Mouse (Mus musculus) neural tube, embryonic 11.5 days (tissue): ENCODE results near the gene Nit1. TPM values are rescaled to one million over a fixed set of nuclear protein-coding genes. Genes with fewer than 3 reads are reported as not detected.
"Not testable (repeated sequence)": the region's sequence is repeated elsewhere in the genome, so short reads cannot be mapped to it uniquely, and the experiment has no call there.

Experiments
- ATAC-seq: fragments of 200-750 bp; cut with Nextera tagmentation; 2 replicates; pipeline ENCODE4 v1.8.0; 2017; ENCODE audit warnings: moderate number of reproducible peaks, mild to moderate bottlenecking, moderate TSS enrichment, moderate library complexity; ENCODE audit not compliant: insufficient read depth, low FRiP score, low TSS enrichment
- DNase-seq: peaks from one replicate; pipeline ENCODE4 v3.0.0-alpha.2; 2015; ENCODE audit warnings: low spot score
- H3K27ac ChIP-seq: fragments of 300-500 bp; sonication (generic); 2 replicates; pipeline ENCODE4 v1.5.1; 2014; ENCODE audit warnings: low read depth, mild to moderate bottlenecking, low read length
- H3K27me3 ChIP-seq: fragments of 300-500 bp; sonication (generic); 2 replicates; pipeline ENCODE4 v1.6.1; 2014; ENCODE audit warnings: mild to moderate bottlenecking, low read length, mixed read lengths; ENCODE audit not compliant: control insufficient read depth, insufficient read depth
- H3K36me3 ChIP-seq: fragments of 300-500 bp; sonication (generic); 2 replicates; pipeline ENCODE4 v1.6.1; 2014; ENCODE audit warnings: mild to moderate bottlenecking, low read length, moderate library complexity, mixed read lengths; ENCODE audit not compliant: control insufficient read depth, insufficient read depth
- H3K4me1 ChIP-seq: fragments of 300-500 bp; sonication (generic); 2 replicates; pipeline ENCODE4 v1.6.1; 2014; ENCODE audit warnings: low read length, mixed read lengths; ENCODE audit not compliant: control insufficient read depth, insufficient read depth
- H3K4me2 ChIP-seq: fragments of 300-500 bp; sonication (generic); 2 replicates; pipeline ENCODE4 v1.6.1; 2014; ENCODE audit warnings: low read depth, mild to moderate bottlenecking, moderate library complexity
- H3K4me3 ChIP-seq: fragments of 300-500 bp; sonication (generic); 2 replicates; pipeline ENCODE4 v1.5.1; 2014; ENCODE audit warnings: low read depth, low read length
- H3K9ac ChIP-seq: fragments of 300-500 bp; sonication (generic); 2 replicates; pipeline ENCODE4 v1.6.1; 2014; ENCODE audit warnings: mild to moderate bottlenecking, low read length
- H3K9me3 ChIP-seq: fragments of 300-500 bp; sonication (generic); 2 replicates; pipeline ENCODE4 v1.6.1; 2016; ENCODE audit warnings: low read length; ENCODE audit not compliant: control insufficient read depth
- WGBS: fragments of 180-500 bp; shearing (Covaris S2); extraction: QIAGEN DNeasy Blood & Tissue Kit; methylation state at CpG from one replicate; pipeline ENCODE4 v1.1.7; 2014; 5-methylcytosine and 5-hydroxymethylcytosine counted together
- polyA plus RNA-seq: library from polyadenylated mRNA; unstranded; fragments of >200 nt; fragmentation: Nextera tagmentation; extraction: Ambion mirVana; gene quantifications from 2 replicates; pipeline ENCODE4 v1.2.1, GENCODE M21; 2014

Nit1 gene
- polyA plus RNA-seq, 1 experiment from 2014 or later = 30.7 TPM

DNA sequence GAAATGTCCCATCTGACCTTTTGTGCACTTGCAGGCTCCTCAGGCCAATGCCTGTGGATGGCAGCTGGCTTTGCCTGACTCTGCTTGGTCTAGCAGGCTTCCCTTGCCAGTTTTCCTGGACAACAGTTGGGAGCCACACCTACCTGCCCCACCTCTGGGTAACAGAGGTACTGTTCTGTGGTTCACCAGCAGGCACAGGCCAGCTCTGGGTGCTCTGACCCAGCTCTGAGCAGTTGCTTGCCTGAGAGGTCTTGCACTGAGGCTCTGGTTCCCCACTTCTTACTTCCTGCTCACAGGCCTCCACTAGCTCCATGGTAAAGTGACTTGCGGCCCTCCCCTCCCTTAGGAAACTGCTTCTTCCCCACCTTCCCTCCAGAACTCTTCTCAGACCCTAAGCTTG lies 23.4 kb downstream of the Nit1 start:
- ATAC-seq (peak; percentile 41; the same call in 1 of the 2 replicates), DNase-seq (no peak)
- Histone ChIP-seq H3K9me3 (no peaks in the 10 kb centered on the region), H3K9ac (no peak overlapping the region), H3K36me3 (no peaks in the 10 kb centered on the region), H3K4me1 (no peaks in the 10 kb centered on the region), H3K27me3 (no peaks in the 10 kb centered on the region), H3K4me2 (no peak overlapping the region), H3K4me3 (no peak overlapping the region), H3K27ac (no peak overlapping the region)
- 91% methylated on average over 1 of the region's 1 CpGs for WGBS

DNA sequence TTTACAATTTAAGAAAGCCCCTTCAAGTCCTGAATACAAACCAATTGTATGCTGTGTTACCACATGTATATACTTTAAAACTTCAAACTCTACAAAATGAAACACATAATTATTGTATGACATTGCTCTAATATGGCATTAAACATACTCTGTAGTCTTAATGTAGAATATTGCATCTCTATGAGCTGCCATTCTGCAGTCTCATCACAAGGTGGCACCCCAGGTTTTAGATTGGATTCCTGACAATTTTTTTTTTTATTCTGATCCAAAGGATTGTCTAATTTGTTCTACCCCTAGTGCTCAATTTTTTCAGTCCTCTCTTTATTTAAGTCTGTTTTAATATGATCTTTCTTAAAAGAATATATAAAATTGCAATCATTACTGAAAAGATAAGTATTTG lies 24.0 kb downstream of the Nit1 start:
- no peaks in the 10 kb centered on the region for H3K36me3 ChIP-seq
- no peak overlapping the region for H3K27ac ChIP-seq
- no peak overlapping the region for H3K9ac ChIP-seq
- H3K4me3 ChIP-seq = no peak overlapping the region
- no peaks in the 10 kb centered on the region for H3K4me1 ChIP-seq
- ATAC-seq (no peak), DNase-seq (peak; percentile 18)
- no peaks in the 10 kb centered on the region for H3K9me3 ChIP-seq
- H3K27me3 ChIP-seq = no peaks in the 10 kb centered on the region
- no peak overlapping the region for H3K4me2 ChIP-seq

DNA sequence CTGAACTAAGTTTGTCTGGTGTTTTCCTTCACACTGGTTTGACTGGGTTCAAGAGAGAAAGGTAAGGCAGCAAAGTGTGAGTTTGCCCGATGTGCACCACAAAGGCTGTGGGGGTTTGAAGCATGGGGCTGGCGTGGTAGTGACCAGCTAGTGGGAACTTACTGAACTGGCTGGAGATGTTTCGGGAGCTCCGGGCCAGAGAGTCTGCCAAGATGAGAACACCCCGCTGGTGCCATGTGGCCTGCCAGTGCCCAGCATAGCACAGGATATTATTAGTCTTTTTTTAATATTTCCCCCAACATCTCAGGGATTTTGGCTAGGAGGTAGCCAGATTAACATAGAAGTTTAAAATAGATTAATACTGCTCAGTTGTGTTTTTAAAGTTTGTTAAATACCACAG lies 25.3 kb downstream of the Nit1 start:
- WGBS = 15% methylated on average over 5 of the region's 5 CpGs
- DNase-seq = no peak

DNA sequence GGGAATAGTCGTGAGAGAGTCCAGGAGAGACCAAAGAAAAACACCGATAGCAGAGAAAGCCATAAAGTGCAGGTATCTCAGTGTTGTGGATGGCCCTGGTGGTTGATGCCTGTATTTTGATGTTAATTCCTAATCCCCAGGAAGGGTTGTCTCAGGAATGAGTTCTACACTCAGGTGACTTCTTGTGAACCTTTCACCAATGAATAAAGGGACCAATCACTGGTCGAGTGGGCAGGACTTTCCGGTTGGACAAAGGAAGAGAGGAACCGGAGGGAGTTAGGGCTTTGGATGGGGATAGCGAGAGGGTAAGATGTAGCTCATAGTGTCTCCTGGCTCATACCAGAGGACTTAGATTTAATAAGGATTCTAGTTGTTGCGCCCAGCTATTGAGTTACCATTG lies 25.7 kb downstream of the Nit1 start:
- Histone ChIP-seq H3K27me3 (no peaks in the 10 kb centered on the region), H3K4me2 (no peak overlapping the region), H3K36me3 (no peaks in the 10 kb centered on the region), H3K4me1 (no peaks in the 10 kb centered on the region), H3K27ac (no peak overlapping the region), H3K9ac (no peak overlapping the region), H3K4me3 (no peak overlapping the region), H3K9me3 (no peaks in the 10 kb centered on the region)
- WGBS = 13% methylated on average over 7 of the region's 7 CpGs
- ATAC-seq (no peak), DNase-seq (no peak)

More for the DNA sequence above, 25.3 kb downstream of the Nit1 start:
- H3K4me1 ChIP-seq = no peaks in the 10 kb centered on the region
- no peak overlapping the region for H3K4me3 ChIP-seq
- no peaks in the 10 kb centered on the region for H3K9me3 ChIP-seq
- no peak overlapping the region for H3K9ac ChIP-seq
- no peaks in the 10 kb centered on the region for H3K27me3 ChIP-seq
- H3K4me2 ChIP-seq = no peak overlapping the region
- ATAC-seq = no peak
- no peak overlapping the region for H3K27ac ChIP-seq
- no peaks in the 10 kb centered on the region for H3K36me3 ChIP-seq

DNA sequence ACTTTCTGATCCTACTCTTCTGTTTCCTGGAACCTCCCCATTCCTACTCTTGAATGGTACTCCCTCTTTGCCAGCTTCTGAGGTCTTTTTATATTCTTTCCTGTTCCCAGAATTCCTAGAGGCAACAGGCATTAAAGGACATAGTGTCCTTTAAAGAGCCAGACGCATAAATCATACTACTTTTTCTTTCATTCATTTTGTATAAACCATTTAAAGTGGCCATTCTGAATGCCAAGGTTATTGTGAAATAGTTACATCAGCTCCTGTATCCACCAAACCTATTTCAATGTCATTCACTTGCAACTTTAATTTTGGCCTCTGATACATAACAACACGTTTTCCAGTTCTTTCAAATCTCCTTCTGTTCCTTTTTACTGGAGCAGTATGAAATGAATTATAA lies 36.1 kb downstream of the Nit1 start:
- 83% methylated on average over 2 of the region's 2 CpGs for WGBS
- ATAC-seq (no peak), DNase-seq (no peak)
- H3K4me3 ChIP-seq = no peak overlapping the region
- no peak overlapping the region for H3K27ac ChIP-seq
- H3K36me3 ChIP-seq = no peaks in the 10 kb centered on the region
- H3K4me2 ChIP-seq = no peak overlapping the region
- no peaks in the 10 kb centered on the region for H3K4me1 ChIP-seq
- no peaks in the 10 kb centered on the region for H3K27me3 ChIP-seq
- no peaks in the 10 kb centered on the region for H3K9me3 ChIP-seq
- H3K9ac ChIP-seq = no peak overlapping the region

DNA sequence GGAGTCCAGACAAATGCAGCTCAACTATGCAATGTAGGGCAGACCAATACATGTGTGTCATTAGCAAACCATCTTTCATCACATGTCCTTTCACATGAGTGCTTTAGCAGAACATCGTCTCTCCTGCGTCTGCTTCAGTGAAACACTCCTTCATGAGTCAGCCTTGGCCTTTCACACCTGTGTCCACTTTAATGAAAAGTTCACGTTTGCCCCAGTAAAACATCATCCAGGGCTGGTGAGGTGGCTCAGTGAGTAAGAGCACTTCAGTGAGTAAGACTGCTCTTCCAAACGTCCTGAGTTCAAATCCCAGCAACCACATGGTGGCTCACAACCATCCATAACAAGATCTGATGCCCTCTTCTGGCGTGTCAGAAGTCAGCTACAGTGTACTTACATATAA lies 39.3 kb downstream of the Nit1 start:
- not testable (repeated sequence) for H3K36me3 ChIP-seq, H3K27me3 ChIP-seq, ATAC-seq, H3K27ac ChIP-seq, DNase-seq, H3K4me3 ChIP-seq, H3K9me3 ChIP-seq, H3K4me2 ChIP-seq, H3K4me1 ChIP-seq, H3K9ac ChIP-seq
- 73% methylated on average over 5 of the region's 5 CpGs for WGBS

DNA sequence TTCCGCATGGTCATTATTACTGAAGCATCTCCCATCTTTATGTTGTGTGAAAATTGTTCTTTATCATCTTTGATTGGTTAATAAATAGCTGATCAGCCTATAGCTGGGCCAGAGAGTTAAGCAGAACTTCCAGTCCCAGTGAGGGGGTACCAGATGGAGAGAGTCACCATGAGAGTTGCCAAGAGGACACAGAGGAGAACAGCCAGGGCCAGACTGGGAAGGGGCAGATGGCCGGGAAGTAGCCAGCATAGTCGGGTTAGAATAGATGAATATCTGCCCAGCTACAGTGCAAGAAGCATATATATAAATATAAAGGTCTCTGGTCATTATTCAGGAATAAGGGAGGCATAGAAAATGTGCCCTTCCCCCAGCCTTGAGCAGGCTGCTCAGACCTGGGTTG lies 47.2 kb downstream of the Nit1 start:
- DNase-seq = no peak

DNA sequence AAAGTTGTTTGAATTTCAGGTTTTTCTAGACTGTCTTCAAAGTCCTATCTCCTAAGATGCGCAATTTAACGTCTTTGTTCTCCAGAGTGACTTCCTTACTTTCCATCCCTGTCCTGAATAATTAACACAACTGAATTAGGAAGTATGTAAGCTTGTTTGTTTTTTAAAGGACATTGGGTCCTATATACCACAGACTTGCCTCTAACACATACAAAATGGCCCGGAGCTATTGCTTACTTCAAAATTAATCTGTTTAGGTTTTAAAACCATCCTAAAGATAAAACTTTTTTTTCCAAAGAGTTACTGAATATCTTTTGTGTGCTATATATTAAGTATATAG lies 50.4 kb downstream of the Nit1 start:
- ATAC-seq = 0 out of 2 replicates have a peak, but pooled peaks have one; percentile 7
- Histone ChIP-seq H3K4me3 (peak overlapping the region; percentile 50), H3K4me1 (peaks cover 6% of the 10 kb centered on the region), H3K27me3 (no peaks in the 10 kb centered on the region), H3K4me2 (peak overlapping the region; percentile 39), H3K9ac (peak overlapping the region; percentile 69), H3K27ac (peak overlapping the region; percentile 60), H3K36me3 (no peaks in the 10 kb centered on the region), H3K9me3 (no peaks in the 10 kb centered on the region)
- 23% methylated on average over 3 of the region's 3 CpGs for WGBS
- DNase-seq = no peak

More for the DNA sequence above, 47.2 kb downstream of the Nit1 start:
- WGBS = 65% methylated on average over 3 of the region's 3 CpGs
- no peak for ATAC-seq
- H3K9me3 ChIP-seq = no peaks in the 10 kb centered on the region
- H3K4me3 ChIP-seq = no peak overlapping the region
- no peak overlapping the region for H3K27ac ChIP-seq
- H3K36me3 ChIP-seq = no peaks in the 10 kb centered on the region
- no peak overlapping the region for H3K9ac ChIP-seq
- peaks cover 6% of the 10 kb centered on the region for H3K4me1 ChIP-seq
- H3K27me3 ChIP-seq = no peaks in the 10 kb centered on the region
- no peak overlapping the region for H3K4me2 ChIP-seq

DNA sequence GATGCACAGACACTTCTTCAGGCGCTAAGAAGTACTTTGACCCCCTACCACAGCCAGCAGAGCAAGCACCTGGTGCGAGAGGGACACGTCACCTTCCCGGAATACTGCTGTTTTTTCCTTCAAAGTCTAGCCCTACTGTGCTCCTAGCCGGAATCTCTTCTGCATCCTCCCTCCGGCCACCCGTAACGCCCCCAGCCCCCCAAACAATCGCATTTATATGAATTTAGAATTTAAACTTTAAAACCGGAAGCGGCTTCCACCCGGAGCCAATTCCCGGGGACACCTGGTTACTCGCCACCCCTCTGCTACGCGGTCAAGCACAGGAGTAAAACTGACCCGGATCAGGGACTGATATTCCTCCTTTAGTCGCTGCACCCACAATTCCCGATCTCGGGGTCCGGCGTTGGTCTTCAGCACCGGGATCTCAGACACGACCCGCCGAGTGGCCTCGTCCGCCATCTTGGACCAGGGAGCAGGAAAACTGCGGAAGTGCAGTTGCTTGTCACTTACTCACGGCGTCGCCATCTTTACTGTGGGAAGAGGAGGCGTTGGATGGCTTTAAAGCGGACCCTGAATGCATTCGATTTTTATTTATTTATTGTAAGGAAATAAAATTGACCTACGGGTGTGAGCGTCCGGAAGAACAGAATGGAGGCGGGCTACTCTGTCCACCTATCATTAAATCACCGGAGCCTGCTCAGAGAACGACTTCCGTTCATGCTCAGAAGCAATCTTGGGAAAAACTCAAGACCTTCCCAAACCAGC lies 51.0 kb downstream of the Nit1 start, which contains the start of gene Ufc1:
Gene Ufc1 (minus strand): TSS at position 727 of the 765 bp plus-strand sequence.
- H3K9ac ChIP-seq = peak within 1 kb of the TSS; percentile 69
- peaks cover 6% of the 10 kb centered on the region for H3K4me1 ChIP-seq
- peak; percentile 75; the same call in 1 of the 2 replicates for ATAC-seq
- H3K4me2 ChIP-seq = peak within 1 kb of the TSS; percentile 60
- peak within 1 kb of the TSS; percentile 60 for H3K27ac ChIP-seq
- no peaks in the 10 kb centered on the region for H3K27me3 ChIP-seq
- DNase-seq = peak; percentile 84
- 0 out of 2 replicates have a peak, but pooled peaks cover 2% of the 10 kb centered on the region for H3K36me3 ChIP-seq
- under 1% methylated on average over 42 of the region's 42 CpGs for WGBS
- no peaks in the 10 kb centered on the region for H3K9me3 ChIP-seq
- H3K4me3 ChIP-seq = peak within 1 kb of the TSS; percentile 50
